Mouse (Mus musculus): ENCODE measurements around the gene Tbc1d5.

GRCm38 (mm10) chr17:50802380-50802779, 376.8 kb downstream of the Tbc1d5 start:
- no peak for TF ChIP-seq CTCF (IDR thresholded peaks at IDR 0.05; ENCODE audit: low read depth)
- no peak for TF ChIP-seq EP300 (IDR thresholded peaks at IDR 0.05; ENCODE audit: low read depth)
